Mouse (Mus musculus): Measurements from ENCODE around the gene Prkcsh.

DNA sequence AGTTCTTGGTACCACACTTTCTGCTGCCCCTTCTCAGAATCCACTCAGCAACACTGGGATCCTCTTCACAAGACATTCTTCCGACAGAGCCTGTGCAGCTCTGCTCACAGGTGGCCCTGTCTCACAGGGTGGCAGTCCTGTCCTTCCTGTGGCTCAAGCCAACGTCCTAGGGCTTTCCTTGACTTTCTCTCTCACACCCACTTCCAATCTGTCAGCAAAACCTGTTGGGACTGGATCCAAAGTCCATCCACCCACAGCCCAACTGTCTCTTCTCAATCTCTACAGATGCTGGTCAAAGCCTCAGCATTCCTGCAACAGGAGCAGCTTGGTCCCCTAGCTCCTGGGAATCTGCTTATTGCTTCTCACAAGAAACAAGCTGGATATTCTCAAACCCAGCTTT is 58.7 kb downstream of the Prkcsh start:
- no peak for TF ChIP-seq ZNF384 (IDR thresholded peaks at IDR 0.05; ENCODE audit: low read depth, low read length)
- TF ChIP-seq MAFK (IDR thresholded peaks at IDR 0.05; ENCODE audit: insufficient read depth, low read depth, low read length), result no peak
- no peak for TF ChIP-seq CHD2 (IDR thresholded peaks at IDR 0.05; ENCODE audit: low read depth, low read length)
- no peak for TF ChIP-seq ZC3H11A (IDR thresholded peaks at IDR 0.05; ENCODE audit: borderline replicate concordance, low read depth, low read length)
